Mouse (Mus musculus): ENCODE measurements at regions not wholly inside any gene's neighbourhood (a gene's known extent, or its start where the extent isn't known, plus 50 kb on each side); places are given as distances from the start of the nearest gene placed in this dataset.

DNA sequence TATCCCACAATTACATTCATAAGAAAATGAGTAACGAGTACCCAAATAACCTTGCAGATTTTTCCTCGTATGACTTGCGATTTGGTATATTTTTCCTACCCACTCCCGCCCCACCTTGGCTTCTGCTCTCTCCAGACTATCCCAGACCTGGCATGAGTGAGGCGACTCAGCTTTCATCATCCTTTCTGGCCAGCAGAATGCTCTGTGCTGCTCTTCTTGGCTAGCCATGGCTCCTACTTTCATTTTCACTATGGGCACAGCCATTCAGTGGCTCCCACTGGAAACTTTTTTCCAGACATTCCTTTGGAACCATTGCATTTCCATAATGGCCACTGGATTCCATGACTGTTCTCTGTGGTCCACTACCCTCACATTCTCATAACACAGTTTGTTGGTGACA, 449.1 kb upstream of the Gm11114 start:
- no peak for ATAC-seq (ENCODE audit: low FRiP score, low TSS enrichment)
- 81% methylated on average over 5 of the region's 5 CpGs for WGBS

DNA sequence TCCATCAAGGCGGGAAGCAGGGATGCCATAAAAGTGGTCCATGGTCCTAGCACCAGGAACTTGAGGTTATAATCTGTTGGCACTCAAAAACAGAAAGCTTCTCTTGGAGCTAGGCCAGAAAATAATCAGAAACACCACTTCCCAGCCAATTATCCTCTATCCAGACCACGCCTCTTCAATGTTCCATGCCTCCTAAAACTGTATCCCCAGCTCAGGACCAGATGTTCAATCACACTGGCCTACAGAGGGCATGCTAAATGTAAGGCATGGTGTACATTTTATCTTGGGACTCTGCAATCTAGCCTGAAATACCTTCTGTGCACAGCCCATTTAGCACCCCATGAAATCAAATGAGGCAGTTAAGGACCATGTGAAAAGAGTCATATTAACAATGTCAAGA, 418.4 kb upstream of the Gm11114 start:
- Histone ChIP-seq H3K27ac (replicated peaks) (no peak overlapping the region), H3K4me3 (ENCODE audit: low read depth, low read length) (no peak overlapping the region), H3K9ac (ENCODE audit: low read length) (no peak overlapping the region), H3K27me3 (ENCODE audit: control insufficient read depth, insufficient read depth, low read length) (no peaks in the 10 kb centered on the region), H3K36me3 (ENCODE audit: control insufficient read depth, insufficient read depth, low read length) (no peaks in the 10 kb centered on the region), H3K9me3 (ENCODE audit: control insufficient read depth, low read length) (no peaks in the 10 kb centered on the region), H3K4me2 (replicated peaks; ENCODE audit: low read depth) (no peak overlapping the region), H3K4me1 (replicated peaks; ENCODE audit: control insufficient read depth, insufficient read depth) (no peaks in the 10 kb centered on the region)
- TF ChIP-seq CTCF (IDR thresholded peaks at IDR 0.05; ENCODE audit: low read depth), result no peak
- TF ChIP-seq EP300 (optimal IDR thresholded peaks at IDR 0.05), result no peak
- DNase-seq (ENCODE audit: low spot score) (no peak), ATAC-seq (ENCODE audit: low FRiP score, low TSS enrichment) (no peak)
- 76% methylated on average over 2 of the region's 2 CpGs for WGBS

More for the DNA sequence above, 449.1 kb upstream of the Gm11114 start:
- Histone ChIP-seq H3K9me3 (ENCODE audit: control insufficient read depth, low read length) (no peaks in the 10 kb centered on the region), H3K4me3 (ENCODE audit: low read depth, low read length) (no peak overlapping the region), H3K36me3 (ENCODE audit: control insufficient read depth, insufficient read depth, low read length) (no peaks in the 10 kb centered on the region), H3K27me3 (ENCODE audit: control insufficient read depth, insufficient read depth, low read length) (no peaks in the 10 kb centered on the region), H3K4me1 (replicated peaks; ENCODE audit: control insufficient read depth, insufficient read depth) (no peaks in the 10 kb centered on the region), H3K4me2 (replicated peaks; ENCODE audit: low read depth) (no peak overlapping the region), H3K27ac (replicated peaks) (no peak overlapping the region), H3K9ac (ENCODE audit: low read length) (no peak overlapping the region)
- no peak for DNase-seq (ENCODE audit: low spot score)
- TF ChIP-seq CTCF (IDR thresholded peaks at IDR 0.05; ENCODE audit: low read depth), result no peak
- TF ChIP-seq EP300 (optimal IDR thresholded peaks at IDR 0.05), result no peak

- no peak for TF ChIP-seq CTCF (IDR thresholded peaks at IDR 0.05; ENCODE audit: low read depth)
- TF ChIP-seq EP300 (optimal IDR thresholded peaks at IDR 0.05), result no peak
- Histone ChIP-seq H3K9me3 (ENCODE audit: control insufficient read depth, low read length) (no peaks in the 10 kb centered on the region), H3K27ac (replicated peaks) (no peak overlapping the region), H3K36me3 (ENCODE audit: control insufficient read depth, insufficient read depth, low read length) (no peaks in the 10 kb centered on the region), H3K9ac (ENCODE audit: low read length) (no peak overlapping the region), H3K4me1 (replicated peaks; ENCODE audit: control insufficient read depth, insufficient read depth) (no peaks in the 10 kb centered on the region), H3K27me3 (ENCODE audit: control insufficient read depth, insufficient read depth, low read length) (no peaks in the 10 kb centered on the region), H3K4me2 (replicated peaks; ENCODE audit: low read depth) (no peak overlapping the region), H3K4me3 (ENCODE audit: low read depth, low read length) (no peak overlapping the region)
- DNase-seq (ENCODE audit: low spot score), result no peak
- no peak for ATAC-seq (ENCODE audit: low FRiP score, low TSS enrichment)
- WGBS, result 69% methylated on average over 2 of the region's 2 CpGs
Measured at GRCm38 (mm10) chr9:84896073-84896472, 416.5 kb upstream of the Gm11114 start.

DNA sequence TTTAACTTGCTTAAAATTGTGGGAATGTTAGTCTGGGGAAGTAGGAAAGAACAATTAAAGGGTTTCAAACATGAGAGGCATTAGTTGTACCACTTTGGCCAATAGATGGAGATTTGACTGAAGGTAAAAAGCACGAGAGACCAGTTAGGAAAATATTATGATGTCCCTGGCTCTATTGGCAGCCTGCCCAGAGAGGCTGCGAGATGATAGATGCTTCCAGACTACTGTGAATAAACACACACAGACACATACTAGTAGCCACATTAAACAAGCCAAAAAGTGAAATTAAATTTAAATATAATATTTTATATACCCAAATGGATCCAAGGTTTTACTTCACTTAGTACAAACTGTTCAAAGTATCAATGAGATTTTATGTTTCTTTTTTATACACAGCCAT, 411.9 kb upstream of the Gm11114 start:
- no peak overlapping the region for H3K27ac ChIP-seq (replicated peaks)
- ATAC-seq (ENCODE audit: low FRiP score, low TSS enrichment) (no peak), DNase-seq (ENCODE audit: low spot score) (no peak)
- no peak for TF ChIP-seq EP300 (optimal IDR thresholded peaks at IDR 0.05)
- TF ChIP-seq CTCF (IDR thresholded peaks at IDR 0.05; ENCODE audit: low read depth), result no peak
- 16% methylated on average over 2 of the region's 2 CpGs for WGBS
- H3K9ac ChIP-seq (ENCODE audit: low read length), result no peak overlapping the region
- H3K4me3 ChIP-seq (ENCODE audit: low read depth, low read length), result no peak overlapping the region
- H3K9me3 ChIP-seq (ENCODE audit: control insufficient read depth, low read length), result no peaks in the 10 kb centered on the region
- no peaks in the 10 kb centered on the region for H3K36me3 ChIP-seq (ENCODE audit: control insufficient read depth, insufficient read depth, low read length)
- no peaks in the 10 kb centered on the region for H3K4me1 ChIP-seq (replicated peaks; ENCODE audit: control insufficient read depth, insufficient read depth)
- H3K27me3 ChIP-seq (ENCODE audit: control insufficient read depth, insufficient read depth, low read length), result no peaks in the 10 kb centered on the region
- no peak overlapping the region for H3K4me2 ChIP-seq (replicated peaks; ENCODE audit: low read depth)

- no peaks in the 10 kb centered on the region for H3K4me1 ChIP-seq (replicated peaks; ENCODE audit: control insufficient read depth, insufficient read depth)
- H3K36me3 ChIP-seq (ENCODE audit: control insufficient read depth, insufficient read depth, low read length), result no peaks in the 10 kb centered on the region
- no peak overlapping the region for H3K27ac ChIP-seq (replicated peaks)
- no peak overlapping the region for H3K4me3 ChIP-seq (ENCODE audit: low read depth, low read length)
- no peak overlapping the region for H3K4me2 ChIP-seq (replicated peaks; ENCODE audit: low read depth)
- ATAC-seq (ENCODE audit: low FRiP score, low TSS enrichment) (no peak), DNase-seq (ENCODE audit: low spot score) (no peak)
- no peaks in the 10 kb centered on the region for H3K9me3 ChIP-seq (ENCODE audit: control insufficient read depth, low read length)
- 65% methylated on average over 3 of the region's 3 CpGs for WGBS
- H3K27me3 ChIP-seq (ENCODE audit: control insufficient read depth, insufficient read depth, low read length), result no peaks in the 10 kb centered on the region
- no peak overlapping the region for H3K9ac ChIP-seq (ENCODE audit: low read length)
- no peak for TF ChIP-seq EP300 (optimal IDR thresholded peaks at IDR 0.05)
- TF ChIP-seq CTCF (IDR thresholded peaks at IDR 0.05; ENCODE audit: low read depth), result no peak
Measured at GRCm38 (mm10) chr9:84906244-84906643, 406.3 kb upstream of the Gm11114 start.

DNA sequence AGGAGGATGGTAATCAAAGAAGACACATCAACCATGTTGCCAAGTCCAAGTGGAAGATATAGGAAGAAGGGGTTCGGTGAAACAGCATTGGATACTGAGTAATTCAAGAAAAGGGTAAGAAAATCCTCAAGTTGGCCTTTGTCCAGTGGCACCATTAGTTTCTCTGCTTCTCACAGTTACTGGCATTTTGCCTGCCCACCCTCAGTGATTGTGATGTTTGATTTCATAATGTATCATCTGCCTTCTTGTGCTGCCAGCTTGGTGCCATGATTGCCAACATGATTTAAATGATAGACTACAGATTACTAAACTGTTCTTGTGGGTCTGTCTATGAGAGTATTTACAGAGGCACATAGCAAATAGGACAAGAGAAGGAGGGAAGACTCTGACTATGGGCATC, 399.3 kb upstream of the Gm11114 start:
- Histone ChIP-seq H3K36me3 (ENCODE audit: control insufficient read depth, insufficient read depth, low read length) (no peaks in the 10 kb centered on the region), H3K9ac (ENCODE audit: low read length) (no peak overlapping the region), H3K27ac (replicated peaks) (no peak overlapping the region), H3K4me2 (replicated peaks; ENCODE audit: low read depth) (no peak overlapping the region), H3K4me3 (ENCODE audit: low read depth, low read length) (no peak overlapping the region), H3K9me3 (ENCODE audit: control insufficient read depth, low read length) (no peaks in the 10 kb centered on the region), H3K4me1 (replicated peaks; ENCODE audit: control insufficient read depth, insufficient read depth) (no peaks in the 10 kb centered on the region), H3K27me3 (ENCODE audit: control insufficient read depth, insufficient read depth, low read length) (no peaks in the 10 kb centered on the region)
- TF ChIP-seq EP300 (optimal IDR thresholded peaks at IDR 0.05) (no peak), CTCF (IDR thresholded peaks at IDR 0.05; ENCODE audit: low read depth) (no peak)
- WGBS, result 56% methylated on average over 1 of the region's 1 CpGs
- DNase-seq (ENCODE audit: low spot score) (no peak), ATAC-seq (ENCODE audit: low FRiP score, low TSS enrichment) (no peak)

Data from stomach, postnatal 0 days (tissue).